Mouse (Mus musculus): Measurements from ENCODE around the gene Morc1.

The Morc1 gene

GRCm38 (mm10) chr16:48431027-48431426 is at the start of gene Morc1:
Morc1 (plus strand) TSS chr16:48431237.
- no peak for DNase-seq

- DNase-seq, result no peak
These were observed 47.3 kb upstream of the Morc1 start for GRCm38 (mm10) chr16:48383582-48384257.

- DNase-seq, result no peak
These were observed 44.1 kb upstream of the Morc1 start for GRCm38 (mm10) chr16:48386982-48387381.

- no peak for DNase-seq
These were observed 35.8 kb upstream of the Morc1 start for GRCm38 (mm10) chr16:48395278-48395677.

GRCm38 (mm10) chr16:48402963-48403362 is 28.1 kb upstream of the Morc1 start:
- no peak for DNase-seq

GRCm38 (mm10) chr16:48403423-48403822 is 27.6 kb upstream of the Morc1 start:
- DNase-seq, result no peak

- no peak for DNase-seq
These were observed 27.0 kb upstream of the Morc1 start for GRCm38 (mm10) chr16:48404009-48404408.

- DNase-seq, result no peak
These were observed 25.2 kb upstream of the Morc1 start for GRCm38 (mm10) chr16:48405674-48406403.

- DNase-seq, result peak; percentile 47
These were observed 21.5 kb upstream of the Morc1 start for GRCm38 (mm10) chr16:48409580-48409979.

GRCm38 (mm10) chr16:48410125-48410524 is 20.9 kb upstream of the Morc1 start:
- DNase-seq, result no peak

GRCm38 (mm10) chr16:48412246-48412645 is 18.8 kb upstream of the Morc1 start, which contains the start of gene Gm5485:
Gm5485 (minus strand) TSS chr16:48412416.
- no peak for DNase-seq

- no peak for DNase-seq
These were observed 12.5 kb upstream of the Morc1 start for GRCm38 (mm10) chr16:48418557-48418956.

GRCm38 (mm10) chr16:48419035-48419434 is 12.0 kb upstream of the Morc1 start:
- no peak for DNase-seq

- DNase-seq, result peak; percentile 72
These were observed 8.5 kb upstream of the Morc1 start for GRCm38 (mm10) chr16:48422501-48422900.

- peak; percentile 12 for DNase-seq
These were observed 7.0 kb upstream of the Morc1 start for GRCm38 (mm10) chr16:48424069-48424468.

- no peak for DNase-seq
These were observed 1.6 kb upstream of the Morc1 start for GRCm38 (mm10) chr16:48429427-48429826.

GRCm38 (mm10) chr16:48435454-48435853 is 4.4 kb downstream of the Morc1 start:
- DNase-seq, result no peak

GRCm38 (mm10) chr16:48437476-48437875 is 6.4 kb downstream of the Morc1 start:
- no peak for DNase-seq

GRCm38 (mm10) chr16:48444589-48444988 is 13.6 kb downstream of the Morc1 start:
- DNase-seq, result no peak

GRCm38 (mm10) chr16:48446161-48446925 is 15.3 kb downstream of the Morc1 start:
- no peak for DNase-seq

GRCm38 (mm10) chr16:48453264-48453663 is 22.2 kb downstream of the Morc1 start:
- DNase-seq, result no peak

- DNase-seq, result no peak
These were observed 42.4 kb downstream of the Morc1 start for GRCm38 (mm10) chr16:48473396-48473795.
